Mouse (Mus musculus) forebrain, embryonic 10.5 days (tissue): ENCODE data around the gene Ryr1. TPM values are rescaled to one million over a fixed set of nuclear protein-coding genes. Genes with fewer than 3 reads are reported as not detected.
"Not testable (repeated sequence)": the region's sequence is repeated elsewhere in the genome, so short reads cannot be mapped to it uniquely, and the experiment has no call there.

Source experiments
- DNase-seq: peaks from one replicate; pipeline ENCODE4 v3.0.0-alpha.2; 2017; ENCODE audit warnings: low spot score; ENCODE audit errors: extremely low spot score
- H3K27ac ChIP-seq: fragments of 300-500 bp; sonication (generic); 2 replicates; pipeline ENCODE4 v1.5.1; 2016; ENCODE audit warnings: mild to moderate bottlenecking
- H3K27me3 ChIP-seq: fragments of 300-500 bp; sonication (generic); 2 replicates; pipeline ENCODE4 v1.6.1; 2016; ENCODE audit warnings: mild to moderate bottlenecking; ENCODE audit not compliant: poor library complexity, severe bottlenecking
- H3K36me3 ChIP-seq: fragments of 300-500 bp; sonication (generic); replicated peaks from 2 replicates; pipeline ENCODE4 v1.6.1; 2016; ENCODE audit warnings: mild to moderate bottlenecking, moderate library complexity
- H3K4me1 ChIP-seq: fragments of 300-500 bp; sonication (generic); 2 replicates; pipeline ENCODE4 v1.6.1; 2016
- H3K4me3 ChIP-seq: fragments of 300-500 bp; sonication (generic); 2 replicates; pipeline ENCODE4 v1.5.1; 2016; ENCODE audit warnings: mild to moderate bottlenecking, moderate library complexity
- H3K9me3 ChIP-seq: fragments of 300-500 bp; sonication (generic); 2 replicates; pipeline ENCODE4 v1.6.1; 2016; ENCODE audit warnings: mild to moderate bottlenecking, moderate library complexity
- WGBS: fragments of 180-500 bp; shearing (Covaris S2); methylation state at CpG from one replicate; pipeline ENCODE4 v1.1.7; 2016; 5-methylcytosine and 5-hydroxymethylcytosine counted together
- polyA plus RNA-seq: library from polyadenylated mRNA; unstranded; fragments of >200 nt; fragmentation: Nextera tagmentation; extraction: Ambion mirVana; gene quantifications from 2 replicates; pipeline ENCODE4 v1.2.1, GENCODE M21; 2016

The Ryr1 gene
- polyA plus RNA-seq, 1 experiment from 2014 or later: 1.0 TPM

- Histone ChIP-seq H3K27ac (no peak overlapping the region), H3K36me3 (peaks cover 34% of the 10 kb centered on the region), H3K4me3 (peak overlapping the region; percentile 19), H3K27me3 (peaks cover 54% of the 10 kb centered on the region), H3K9me3 (peaks cover 9% of the 10 kb centered on the region; the same call in 1 of the 2 replicates), H3K4me1 (peaks cover 49% of the 10 kb centered on the region)
- under 1% methylated on average over 5 of the region's 5 CpGs for WGBS
- DNase-seq: no peak
Measured at GRCm38 (mm10) chr7:29158264-29158663, 33.3 kb upstream of the Ryr1 start.

- Histone ChIP-seq H3K4me3 (peak within 1 kb of the TSS; percentile 87), H3K27ac (peak within 1 kb of the TSS; percentile 91), H3K36me3 (peaks cover 17% of the 10 kb centered on the region), H3K9me3 (peaks cover 9% of the 10 kb centered on the region; the same call in 1 of the 2 replicates), H3K4me1 (peaks cover 40% of the 10 kb centered on the region), H3K27me3 (peaks cover 47% of the 10 kb centered on the region)
- 4% methylated on average over 68 of the region's 68 CpGs for WGBS
- peak; percentile 85 for DNase-seq
Measured at GRCm38 (mm10) chr7:29155838-29156782, 31.1 kb upstream of the Ryr1 start, which contains the start of gene Fam98c. Gene Fam98c (minus strand): TSS chr7:29156234.

- peak overlapping the region; percentile 91 for H3K27ac ChIP-seq
- 7% methylated on average over 37 of the region's 37 CpGs for WGBS
- peaks cover 13% of the 10 kb centered on the region for H3K36me3 ChIP-seq
- H3K27me3 ChIP-seq: peaks cover 44% of the 10 kb centered on the region
- H3K9me3 ChIP-seq: peaks cover 9% of the 10 kb centered on the region; the same call in 1 of the 2 replicates
- peaks cover 40% of the 10 kb centered on the region for H3K4me1 ChIP-seq
- peak; percentile 84 for DNase-seq
- H3K4me3 ChIP-seq: peak overlapping the region; percentile 87
Measured at GRCm38 (mm10) chr7:29155196-29155837, 30.3 kb upstream of the Ryr1 start.

GRCm38 (mm10) chr7:29154018-29154720, 29.2 kb upstream of the Ryr1 start:
- Histone ChIP-seq H3K27ac (no peak overlapping the region), H3K4me1 (peaks cover 34% of the 10 kb centered on the region), H3K36me3 (peaks cover 13% of the 10 kb centered on the region), H3K9me3 (peaks cover 9% of the 10 kb centered on the region; the same call in 1 of the 2 replicates), H3K27me3 (peaks cover 33% of the 10 kb centered on the region), H3K4me3 (no peak overlapping the region)
- no peak for DNase-seq
- WGBS: 94% methylated on average over 14 of the region's 14 CpGs

GRCm38 (mm10) chr7:29151486-29151885, 26.5 kb upstream of the Ryr1 start:
- H3K4me1 ChIP-seq: peaks cover 24% of the 10 kb centered on the region
- H3K27ac ChIP-seq: no peak overlapping the region
- peaks cover 13% of the 10 kb centered on the region for H3K36me3 ChIP-seq
- peaks cover 9% of the 10 kb centered on the region for H3K27me3 ChIP-seq
- H3K4me3 ChIP-seq: no peak overlapping the region
- WGBS: 69% methylated on average over 10 of the region's 10 CpGs
- H3K9me3 ChIP-seq: peaks cover 9% of the 10 kb centered on the region; the same call in 1 of the 2 replicates
- no peak for DNase-seq

GRCm38 (mm10) chr7:29148771-29149170, 23.8 kb upstream of the Ryr1 start:
- 93% methylated on average over 15 of the region's 15 CpGs for WGBS
- no peak overlapping the region for H3K4me3 ChIP-seq
- no peak for DNase-seq
- H3K27me3 ChIP-seq: no peaks in the 10 kb centered on the region
- 0 out of 2 replicates have a peak, but pooled peaks cover 6% of the 10 kb centered on the region for H3K36me3 ChIP-seq
- peaks cover 3% of the 10 kb centered on the region; the same call in 1 of the 2 replicates for H3K9me3 ChIP-seq
- 0 out of 2 replicates have a peak, but pooled peaks cover 5% of the 10 kb centered on the region for H3K4me1 ChIP-seq
- no peak overlapping the region for H3K27ac ChIP-seq

GRCm38 (mm10) chr7:29146625-29147367, 21.8 kb upstream of the Ryr1 start:
- no peak overlapping the region for H3K4me3 ChIP-seq
- H3K36me3 ChIP-seq: no peaks in the 10 kb centered on the region
- no peaks in the 10 kb centered on the region for H3K9me3 ChIP-seq
- H3K4me1 ChIP-seq: 0 out of 2 replicates have a peak, but pooled peaks cover 5% of the 10 kb centered on the region
- no peaks in the 10 kb centered on the region for H3K27me3 ChIP-seq
- WGBS: 91% methylated on average over 7 of the region's 7 CpGs
- no peak for DNase-seq
- no peak overlapping the region for H3K27ac ChIP-seq

- no peaks in the 10 kb centered on the region for H3K9me3 ChIP-seq
- H3K36me3 ChIP-seq: no peaks in the 10 kb centered on the region
- no peaks in the 10 kb centered on the region for H3K27me3 ChIP-seq
- 91% methylated on average over 4 of the region's 4 CpGs for WGBS
- no peak for DNase-seq
- H3K4me1 ChIP-seq: 0 out of 2 replicates have a peak, but pooled peaks cover 5% of the 10 kb centered on the region
- H3K27ac ChIP-seq: no peak overlapping the region
- no peak overlapping the region for H3K4me3 ChIP-seq
Measured at GRCm38 (mm10) chr7:29144006-29144405, 19.0 kb upstream of the Ryr1 start.

GRCm38 (mm10) chr7:29141416-29141815, 16.4 kb upstream of the Ryr1 start:
- Histone ChIP-seq H3K27me3 (peaks cover 11% of the 10 kb centered on the region), H3K36me3 (no peaks in the 10 kb centered on the region), H3K27ac (no peak overlapping the region), H3K4me1 (peaks cover 3% of the 10 kb centered on the region; the same call in 1 of the 2 replicates), H3K9me3 (no peaks in the 10 kb centered on the region), H3K4me3 (no peak overlapping the region)
- DNase-seq: no peak
- WGBS: 88% methylated on average over 8 of the region's 8 CpGs

- peaks cover 32% of the 10 kb centered on the region for H3K27me3 ChIP-seq
- not testable (repeated sequence) for H3K9me3 ChIP-seq, DNase-seq, H3K27ac ChIP-seq, H3K4me3 ChIP-seq, H3K36me3 ChIP-seq
- peaks cover 17% of the 10 kb centered on the region for H3K4me1 ChIP-seq
- 92% methylated on average over 3 of the region's 4 CpGs for WGBS
Measured at GRCm38 (mm10) chr7:29139237-29139636, 14.3 kb upstream of the Ryr1 start.

- H3K27ac ChIP-seq: no peak overlapping the region
- no peaks in the 10 kb centered on the region for H3K9me3 ChIP-seq
- H3K4me1 ChIP-seq: peaks cover 21% of the 10 kb centered on the region
- DNase-seq: no peak
- H3K4me3 ChIP-seq: no peak overlapping the region
- peaks cover 37% of the 10 kb centered on the region for H3K27me3 ChIP-seq
- WGBS: 49% methylated on average over 16 of the region's 16 CpGs
- H3K36me3 ChIP-seq: no peaks in the 10 kb centered on the region
Measured at GRCm38 (mm10) chr7:29137429-29137828, 12.4 kb upstream of the Ryr1 start.
